Mouse (Mus musculus): ENCODE measurements at regions not wholly inside any gene's neighbourhood (a gene's known extent, or its start where the extent isn't known, plus 50 kb on each side); places are given as distances from the start of the nearest gene placed in this dataset.

- peak; percentile 46 for DNase-seq
- Histone ChIP-seq H3K27ac (ENCODE audit: insufficient read depth, low read depth, low read length) (no peak overlapping the region), H3K4me1 (ENCODE audit: control insufficient read depth, insufficient read depth, low read length) (0 out of 2 replicates have a peak, but pooled peaks cover 3% of the 10 kb centered on the region), H3K36me3 (ENCODE audit: control insufficient read depth, insufficient read depth, low read length) (no peaks in the 10 kb centered on the region), H3K4me3 (ENCODE audit: insufficient read depth, low read depth, low read length) (no peak overlapping the region), H3K27me3 (replicated peaks; ENCODE audit: control insufficient read depth, insufficient read depth, low read length) (no peaks in the 10 kb centered on the region)
- no peak for TF ChIP-seq CTCF (conservative IDR thresholded peaks at IDR 0.05; ENCODE audit: insufficient read depth, insufficient read length, low read depth, low read length)
- no peak for TF ChIP-seq POLR2A (IDR thresholded peaks at IDR 0.05; ENCODE audit: low read depth, low read length)
- 27% methylated on average over 10 of the region's 10 CpGs for WGBS
These were observed 198.8 kb upstream of the Peli2 start for GRCm38 (mm10) chr14:47921811-47922277.

- H3K36me3 ChIP-seq (ENCODE audit: control insufficient read depth, insufficient read depth, low read length): no peaks in the 10 kb centered on the region
- H3K27ac ChIP-seq (ENCODE audit: insufficient read depth, low read depth, low read length): no peak overlapping the region
- no peak for DNase-seq
- TF ChIP-seq CTCF (conservative IDR thresholded peaks at IDR 0.05; ENCODE audit: insufficient read depth, insufficient read length, low read depth, low read length) (no peak), POLR2A (IDR thresholded peaks at IDR 0.05; ENCODE audit: low read depth, low read length) (no peak)
- no peaks in the 10 kb centered on the region; the same call in 1 of the 2 replicates for H3K27me3 ChIP-seq (replicated peaks; ENCODE audit: control insufficient read depth, insufficient read depth, low read length)
- 0 out of 2 replicates have a peak, but pooled peaks cover 3% of the 10 kb centered on the region for H3K4me1 ChIP-seq (ENCODE audit: control insufficient read depth, insufficient read depth, low read length)
- 93% methylated on average over 3 of the region's 3 CpGs for WGBS
- H3K4me3 ChIP-seq (ENCODE audit: insufficient read depth, low read depth, low read length): no peak overlapping the region
These were observed 194.2 kb upstream of the Peli2 start for GRCm38 (mm10) chr14:47926416-47926815.

DNA sequence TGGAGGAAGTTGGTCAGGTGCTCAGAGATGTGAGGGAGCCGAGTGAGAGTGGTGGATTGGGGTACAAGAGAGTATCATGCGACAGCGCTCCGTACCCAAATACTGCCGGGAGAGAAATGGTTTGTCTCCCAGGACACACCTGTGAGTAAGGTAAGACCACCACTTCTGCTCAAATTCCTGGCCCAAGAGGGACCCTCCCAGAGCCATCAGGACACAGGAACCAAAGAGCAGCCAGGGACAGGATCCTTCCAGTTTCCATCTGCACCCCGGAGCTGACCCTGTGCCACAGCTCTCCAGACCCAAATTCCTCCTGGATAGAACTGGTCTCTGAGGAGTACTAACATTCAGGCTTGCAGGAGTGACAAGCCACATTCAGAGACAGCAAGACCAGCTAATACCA, 185.2 kb upstream of the Peli2 start:
- H3K27me3 ChIP-seq (replicated peaks; ENCODE audit: control insufficient read depth, insufficient read depth, low read length): no peaks in the 10 kb centered on the region
- H3K36me3 ChIP-seq (ENCODE audit: control insufficient read depth, insufficient read depth, low read length): no peaks in the 10 kb centered on the region
- DNase-seq: no peak
- no peak overlapping the region for H3K4me3 ChIP-seq (ENCODE audit: insufficient read depth, low read depth, low read length)
- TF ChIP-seq POLR2A (IDR thresholded peaks at IDR 0.05; ENCODE audit: low read depth, low read length): no peak
- no peak for TF ChIP-seq CTCF (conservative IDR thresholded peaks at IDR 0.05; ENCODE audit: insufficient read depth, insufficient read length, low read depth, low read length)
- 97% methylated on average over 6 of the region's 6 CpGs for WGBS
- H3K4me1 ChIP-seq (ENCODE audit: control insufficient read depth, insufficient read depth, low read length): no peaks in the 10 kb centered on the region
- no peak overlapping the region for H3K27ac ChIP-seq (ENCODE audit: insufficient read depth, low read depth, low read length)

GRCm38 (mm10) chr14:47937081-47937651, 183.5 kb upstream of the Peli2 start:
- DNase-seq: no peak
- Histone ChIP-seq H3K36me3 (ENCODE audit: control insufficient read depth, insufficient read depth, low read length) (no peaks in the 10 kb centered on the region), H3K4me1 (ENCODE audit: control insufficient read depth, insufficient read depth, low read length) (no peaks in the 10 kb centered on the region), H3K4me3 (ENCODE audit: insufficient read depth, low read depth, low read length) (no peak overlapping the region), H3K27me3 (replicated peaks; ENCODE audit: control insufficient read depth, insufficient read depth, low read length) (no peaks in the 10 kb centered on the region), H3K27ac (ENCODE audit: insufficient read depth, low read depth, low read length) (no peak overlapping the region)
- WGBS: 78% methylated on average over 7 of the region's 7 CpGs
- TF ChIP-seq CTCF (conservative IDR thresholded peaks at IDR 0.05; ENCODE audit: insufficient read depth, insufficient read length, low read depth, low read length) (no peak), POLR2A (IDR thresholded peaks at IDR 0.05; ENCODE audit: low read depth, low read length) (no peak)

- H3K27me3 ChIP-seq (replicated peaks; ENCODE audit: control insufficient read depth, insufficient read depth, low read length): no peaks in the 10 kb centered on the region
- no peak for TF ChIP-seq CTCF (conservative IDR thresholded peaks at IDR 0.05; ENCODE audit: insufficient read depth, insufficient read length, low read depth, low read length)
- TF ChIP-seq POLR2A (IDR thresholded peaks at IDR 0.05; ENCODE audit: low read depth, low read length): no peak
These were observed 180.6 kb upstream of the Peli2 start for GRCm38 (mm10) chr14:47939781-47940590.

DNA sequence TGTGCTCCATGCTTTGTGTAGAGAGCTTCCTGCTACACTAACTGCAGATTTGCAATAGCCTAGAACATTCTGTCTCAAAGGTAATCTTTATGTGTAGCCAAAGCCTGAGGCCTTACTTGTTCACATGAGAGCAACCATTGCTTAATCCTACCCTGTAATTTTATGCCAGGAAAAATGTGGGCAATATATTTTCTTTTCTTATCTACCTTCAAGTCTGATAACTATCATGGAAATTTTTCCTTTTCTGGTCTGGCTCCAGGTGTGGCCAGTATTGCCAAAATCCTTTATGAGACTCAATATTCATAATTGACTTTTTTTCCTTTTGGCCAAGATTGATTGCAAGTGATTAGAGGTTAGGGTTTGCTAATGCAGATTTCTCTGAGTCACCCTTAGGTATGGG, 178.0 kb upstream of the Peli2 start:
- Histone ChIP-seq H3K27me3 (replicated peaks; ENCODE audit: control insufficient read depth, insufficient read depth, low read length) (no peaks in the 10 kb centered on the region), H3K4me3 (ENCODE audit: insufficient read depth, low read depth, low read length) (no peak overlapping the region), H3K27ac (ENCODE audit: insufficient read depth, low read depth, low read length) (peak overlapping the region; percentile 55; the same call in 1 of the 2 replicates), H3K36me3 (ENCODE audit: control insufficient read depth, insufficient read depth, low read length) (no peaks in the 10 kb centered on the region), H3K4me1 (ENCODE audit: control insufficient read depth, insufficient read depth, low read length) (no peaks in the 10 kb centered on the region)
- DNase-seq: peak; percentile 29
- no peak for TF ChIP-seq CTCF (conservative IDR thresholded peaks at IDR 0.05; ENCODE audit: insufficient read depth, insufficient read length, low read depth, low read length)
- no peak for TF ChIP-seq POLR2A (IDR thresholded peaks at IDR 0.05; ENCODE audit: low read depth, low read length)

More at GRCm38 (mm10) chr14:47939781-47940590, 180.6 kb upstream of the Peli2 start:
- whole genome bisulfite sequencing: 53% methylated on average over 7 of the region's 7 CpGs
- Histone ChIP-seq H3K4me1 (ENCODE audit: control insufficient read depth, insufficient read depth, low read length) (no peaks in the 10 kb centered on the region), H3K27ac (ENCODE audit: insufficient read depth, low read depth, low read length) (no peak overlapping the region), H3K4me3 (ENCODE audit: insufficient read depth, low read depth, low read length) (no peak overlapping the region), H3K36me3 (ENCODE audit: control insufficient read depth, insufficient read depth, low read length) (no peaks in the 10 kb centered on the region)
- DNase-seq: no peak

DNA sequence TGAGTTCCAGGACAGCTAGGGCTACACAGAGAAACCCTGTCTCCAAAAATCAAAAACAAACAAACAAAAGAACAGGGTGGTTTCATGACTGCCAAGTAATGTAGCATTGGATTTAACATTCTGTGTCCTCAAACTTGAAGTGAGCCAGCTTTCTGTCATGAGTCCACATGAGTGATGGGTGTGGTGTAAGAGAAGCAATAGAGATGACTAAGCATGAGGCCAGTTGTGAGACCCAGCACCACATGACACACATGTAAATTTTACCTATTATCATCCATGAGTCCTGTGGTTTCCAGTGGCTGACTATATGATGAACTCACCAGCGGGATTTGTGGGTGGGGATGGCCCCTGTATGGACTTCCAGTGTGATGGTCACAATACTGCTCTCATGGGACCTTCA, 176.0 kb upstream of the Peli2 start:
- no peak for DNase-seq

More for the DNA sequence above, 176.0 kb upstream of the Peli2 start:
- 84% methylated on average over 1 of the region's 1 CpGs for WGBS
- no peaks in the 10 kb centered on the region for H3K27me3 ChIP-seq (replicated peaks; ENCODE audit: control insufficient read depth, insufficient read depth, low read length)
- H3K27ac ChIP-seq (ENCODE audit: insufficient read depth, low read depth, low read length): no peak overlapping the region
- H3K4me3 ChIP-seq (ENCODE audit: insufficient read depth, low read depth, low read length): no peak overlapping the region
- TF ChIP-seq CTCF (conservative IDR thresholded peaks at IDR 0.05; ENCODE audit: insufficient read depth, insufficient read length, low read depth, low read length): no peak
- TF ChIP-seq POLR2A (IDR thresholded peaks at IDR 0.05; ENCODE audit: low read depth, low read length): no peak
- no peaks in the 10 kb centered on the region for H3K36me3 ChIP-seq (ENCODE audit: control insufficient read depth, insufficient read depth, low read length)
- no peaks in the 10 kb centered on the region for H3K4me1 ChIP-seq (ENCODE audit: control insufficient read depth, insufficient read depth, low read length)
